ENCODE assay signal across 18 mouse cellular contexts in genomic region chr13:4152908-4153307, GRCm38 (mm10). TPM values are rescaled to one million over a fixed set of nuclear protein-coding genes. Genes with fewer than 3 reads are reported as not detected.
"Had no signal": no experiment of that assay in that cellular context is flagged by ENCODE, and none has a peak within 500 bp of the region (broad histone marks: within the 10 kb centered on the region; RNA-seq: fewer than 3 reads in every experiment).

No protein-coding gene starts in this region.

- DNase-seq: gastrocnemius, postnatal 14 days; gastrocnemius, postnatal 36 days; heart, adult 18-20 months; heart, postnatal 10 days; heart, postnatal 4 days; kidney, adult 18-20 months; kidney, adult 8-10 months; kidney, postnatal 10 days; kidney, postnatal 25 days; kidney, postnatal 4 days; left cerebral cortex, postnatal 4 days had no signal

- ATAC-seq: hindbrain, embryonic 16.5 days; inflammation-experienced regulatory T-cells, adult 6 months; intestine, embryonic 15.5 days; intestine, postnatal 0 days had no signal

RNA-seq across cellular contexts. Expression of gene Akr1c18, which starts 2.5 kb away (rescaled TPM):
- total RNA-seq: heart, adult 8-10 months; heart, postnatal 10 days; heart, postnatal 25 days; heart, postnatal 4 days had no signal

RNA-seq across cellular contexts. Expression of gene Akr1c13, which starts 38.0 kb away (rescaled TPM):
- total RNA-seq: layer of hippocampus, postnatal 25 days had no signal
